Mouse (Mus musculus) spleen, adult 2 months (tissue): Measurements from ENCODE around the gene Mapk12.

ENCODE experiments used
- CTCF ChIP-seq: fragments of 200-500 bp; IDR thresholded peaks from 2 replicates; pipeline ENCODE4 v1.5.1; 2011; ENCODE audit warnings: mild to moderate bottlenecking, inconsistent platforms; ENCODE audit not compliant: insufficient read depth, insufficient read length, insufficient replicate concordance; ENCODE audit errors: extremely low read depth
- POLR2A ChIP-seq: fragments of 200-500 bp; IDR thresholded peaks from 2 replicates; pipeline ENCODE4 v1.6.1; 2011; ENCODE audit warnings: low read depth, low read length, inconsistent platforms

DNA sequence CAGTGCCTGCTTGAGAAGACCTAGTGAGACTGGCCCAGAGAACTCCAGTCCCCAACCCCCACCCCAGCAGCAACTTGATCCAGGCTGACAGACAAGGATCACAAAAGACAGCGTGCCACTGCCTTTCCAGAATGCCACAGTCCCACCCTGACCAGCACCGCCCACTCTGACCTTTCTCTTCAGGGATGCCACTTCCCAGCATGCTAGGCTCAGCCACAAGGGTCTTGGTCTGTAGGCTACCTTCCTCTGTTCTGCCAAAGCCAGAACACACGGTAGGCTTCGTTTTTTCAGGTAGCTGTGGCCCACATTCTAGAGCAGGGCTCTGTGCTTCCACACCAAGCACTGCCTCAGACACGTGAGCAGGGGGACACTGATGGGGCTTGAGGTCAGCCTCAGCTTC lies 37.9 kb downstream of the Mapk12 start:
- TF ChIP-seq CTCF, result no peak
- TF ChIP-seq POLR2A, result no peak
